In genomic region chr12:4665675-4666037, GRCm38 (mm10) we compare ENCODE assay signal across 19 mouse cellular contexts.
DNase-seq lines count a peak whose midpoint lies in the region; ATAC-seq and TF ChIP-seq lines count a peak whose summit lies in the region.
"Had no signal": no experiment of that assay in that cellular context is flagged by ENCODE, and none has a peak within 500 bp of the region (broad histone marks: within the 10 kb centered on the region; RNA-seq: fewer than 3 reads in every experiment).

No protein-coding gene starts in this region.

- H3K9ac ChIP-seq in hindbrain, embryonic 15.5 days = no peak overlapping the region
- H3K9ac ChIP-seq in hindbrain, embryonic 13.5 days = no peak overlapping the region
- H3K9ac ChIP-seq: embryonic facial prominence, embryonic 15.5 days; heart, embryonic 13.5 days; hindbrain, embryonic 12.5 days had no signal

- no peaks in the 10 kb centered on the region for H3K27me3 ChIP-seq in hindbrain, embryonic 15.5 days
- H3K27me3 ChIP-seq in hindbrain, embryonic 13.5 days = no peaks in the 10 kb centered on the region
- H3K27me3 ChIP-seq: embryonic facial prominence, embryonic 15.5 days; heart, embryonic 13.5 days; hindbrain, embryonic 12.5 days had no signal

- no peak overlapping the region for H3K4me3 ChIP-seq in hindbrain, embryonic 15.5 days
- H3K4me3 ChIP-seq in hindbrain, embryonic 13.5 days = no peak overlapping the region
- H3K4me3 ChIP-seq in left cerebral cortex, adult 2 months = no peak overlapping the region
- H3K4me3 ChIP-seq: embryonic facial prominence, embryonic 15.5 days; erythroblast, embryonic 14.5 days; forebrain, embryonic 10.5 days; gastrocnemius, adult 2 months; heart, embryonic 13.5 days; hindbrain, embryonic 12.5 days had no signal

- peaks cover 49% of the 10 kb centered on the region for H3K36me3 ChIP-seq in hindbrain, embryonic 15.5 days
- H3K36me3 ChIP-seq in hindbrain, embryonic 13.5 days = peaks cover 45% of the 10 kb centered on the region

- H3K27ac ChIP-seq in hindbrain, embryonic 15.5 days (replicated peaks) = 0 out of 2 replicates have a peak overlapping the region, but pooled peaks have one; percentile 34
- no peak overlapping the region for H3K27ac ChIP-seq in hindbrain, embryonic 13.5 days
- H3K27ac ChIP-seq in left cerebral cortex, adult 2 months = peak overlapping the region; percentile 84
- H3K27ac ChIP-seq: embryonic facial prominence, embryonic 15.5 days; forebrain, embryonic 10.5 days; gastrocnemius, adult 2 months; heart, embryonic 13.5 days; hindbrain, embryonic 12.5 days had no signal

- WGBS in hindbrain, embryonic 15.5 days = 75% methylated on average over 5 of the region's 5 CpGs
- 88% methylated on average over 5 of the region's 5 CpGs for WGBS in hindbrain, embryonic 13.5 days

- no peak overlapping the region for H3K4me2 ChIP-seq in hindbrain, embryonic 15.5 days
- H3K4me2 ChIP-seq in hindbrain, embryonic 13.5 days = no peak overlapping the region
- H3K4me2 ChIP-seq: embryonic facial prominence, embryonic 15.5 days; heart, embryonic 13.5 days; hindbrain, embryonic 12.5 days had no signal

- H3K4me1 ChIP-seq in hindbrain, embryonic 15.5 days (replicated peaks) = no peaks in the 10 kb centered on the region
- no peaks in the 10 kb centered on the region for H3K4me1 ChIP-seq in hindbrain, embryonic 13.5 days (replicated peaks)
- H3K4me1 ChIP-seq: embryonic facial prominence, embryonic 15.5 days; hindbrain, embryonic 12.5 days had no signal

- no peak for ATAC-seq in hindbrain, embryonic 15.5 days (ENCODE audit: low FRiP score, low read depth)
- no peak for ATAC-seq in hindbrain, embryonic 13.5 days (ENCODE audit: low FRiP score)

- no peaks in the 10 kb centered on the region for H3K9me3 ChIP-seq in hindbrain, embryonic 15.5 days
- H3K9me3 ChIP-seq in hindbrain, embryonic 13.5 days = no peaks in the 10 kb centered on the region
- H3K9me3 ChIP-seq: embryonic facial prominence, embryonic 15.5 days; forebrain, embryonic 10.5 days; G1E; heart, embryonic 13.5 days; hindbrain, embryonic 12.5 days had no signal

- peak; percentile 16 for DNase-seq in adrenal gland, postnatal 14 days
- DNase-seq in adrenal gland, adult 8-10 months = no peak
- no peak for DNase-seq in left cerebral cortex, adult 2 months (ENCODE audit: extremely low spot score in 1 of 2, low spot score in 2 of 2)
- DNase-seq in left cerebral cortex, adult 11 months (ENCODE audit: low spot score) = no peak
- no peak for DNase-seq in kidney, postnatal 10 days
- DNase-seq: adrenal gland, postnatal 10 days; B cell, adult 2 months; embryo, embryonic 11 days; gastrocnemius, adult 2 months; gastrocnemius, postnatal 25 days; heart, postnatal 4 days had no signal

- intact Hi-C loops in left cerebral cortex, adult 2 months (cut with DNase I) = no loop called here

- no peak for TF ChIP-seq CTCF in left cerebral cortex, adult 2 months (IDR thresholded peaks at IDR 0.05)
